Mouse (Mus musculus) MEL (cell line): ENCODE measurements around the gene Nptxr. TPM values are rescaled to one million over a fixed set of nuclear protein-coding genes. Genes with fewer than 3 reads are reported as not detected.

Experiments
- DNase-seq: peaks from one replicate; pipeline ENCODE4 v3.0.0; 2011; ENCODE audit warnings: low read depth, low spot score
- H3K27ac ChIP-seq: 2 replicates; pipeline ENCODE4 v1.5.1; 2012; ENCODE audit warnings: low read depth, mild to moderate bottlenecking, control low read depth, low read length, moderate library complexity; ENCODE audit not compliant: control insufficient read depth
- H3K27me3 ChIP-seq, 2 experiments: fragments of 150-350 bp in 1 of 2; sonication (generic) in 1 of 2; 2 replicates each; pipeline ENCODE4 v1.6.1; 2012; ENCODE audit warnings: low read length in 2 of 2, mild to moderate bottlenecking in 2 of 2, improper control_type of control experiment in 1 of 2, moderate library complexity in 1 of 2; ENCODE audit not compliant: insufficient read depth in 2 of 2, control insufficient read depth in 1 of 2
- H3K36me3 ChIP-seq, 2 experiments: 2 replicates each; pipeline ENCODE4 v1.6.1; 2012 to 2014; ENCODE audit warnings: low read length in 2 of 2, improper control_type of control experiment in 1 of 2, inconsistent platforms in 1 of 2, mild to moderate bottlenecking in 1 of 2; ENCODE audit not compliant: insufficient read depth in 2 of 2, control insufficient read depth in 1 of 2
- H3K4me1 ChIP-seq, 2 experiments: fragments of 150-350 bp in 1 of 2; sonication (generic) in 1 of 2; 2 replicates each; pipeline ENCODE4 v1.6.1; 2012; ENCODE audit warnings: low read length in 2 of 2, improper control_type of control experiment in 1 of 2, mild to moderate bottlenecking in 1 of 2; ENCODE audit not compliant: insufficient read depth in 2 of 2, control insufficient read depth in 1 of 2
- H3K4me3 ChIP-seq, 2 experiments: fragments of 150-350 bp in 1 of 2; sonication (generic) in 1 of 2; 2 replicates each; pipeline ENCODE4 v1.5.1; 2012; ENCODE audit warnings: low read depth in 2 of 2, low read length in 2 of 2, mild to moderate bottlenecking in 2 of 2, moderate library complexity in 2 of 2, control low read depth in 1 of 2, improper control_type of control experiment in 1 of 2; ENCODE audit not compliant: control insufficient read depth in 1 of 2, insufficient read depth in 1 of 2
- H3K79me2 ChIP-seq: 2 replicates; pipeline ENCODE4 v1.6.1; 2012; ENCODE audit warnings: mild to moderate bottlenecking, low read length, moderate library complexity; ENCODE audit not compliant: control insufficient read depth, poor library complexity, insufficient read depth
- H3K9ac ChIP-seq: 2 replicates; pipeline ENCODE4 v1.6.1; 2012; ENCODE audit warnings: low read depth, mild to moderate bottlenecking, control low read depth, low read length, moderate library complexity; ENCODE audit not compliant: control insufficient read depth, poor library complexity, severe bottlenecking
- H3K9me3 ChIP-seq: fragments of 150-350 bp; sonication (generic); replicated peaks from 2 replicates; pipeline ENCODE4 v1.6.1; 2012; ENCODE audit warnings: mild to moderate bottlenecking, low read length, improper control_type of control experiment, moderate library complexity; ENCODE audit not compliant: insufficient read depth
- BHLHE40 ChIP-seq: IDR thresholded peaks from 2 replicates; pipeline ENCODE4 v1.6.1; 2012; ENCODE audit warnings: low read depth, mild to moderate bottlenecking, inconsistent platforms, low read length, improper control_type of control experiment, borderline replicate concordance
- EP300 ChIP-seq, 2 experiments: IDR thresholded peaks; 2 replicates each; pipeline ENCODE4 v1.6.1; 2011; ENCODE audit warnings: improper control_type of control experiment in 2 of 2, low read length in 2 of 2, low read depth in 1 of 2, mild to moderate bottlenecking in 1 of 2
- RCOR1 ChIP-seq: IDR thresholded peaks from 2 replicates; pipeline ENCODE4 v1.6.1; 2012; ENCODE audit warnings: low read depth, mild to moderate bottlenecking, inconsistent platforms, low read length, improper control_type of control experiment
- SIN3A ChIP-seq: IDR thresholded peaks from 2 replicates; pipeline ENCODE4 v1.6.1; 2012; ENCODE audit warnings: low read length, improper control_type of control experiment, inconsistent platforms
- polyA plus RNA-seq, 2 experiments: library from polyadenylated mRNA; stranded (reverse) in 1 of 2; unstranded in 1 of 2; fragments of >175 nt in 1 of 2; fragments of >200 nt in 1 of 2; gene quantifications; 2 replicates each; pipeline versions ENCODE4 v1.2.1 to v1.2.4; 2012; ENCODE audit warnings: low replicate concordance in 2 of 2, low read depth in 1 of 2; ENCODE audit not compliant: insufficient read length in 2 of 2, insufficient read depth in 1 of 2, missing spikeins in 1 of 2
- total RNA-seq: library from RNA; depleted of rRNA; stranded (reverse); fragments of 300-350 nt; gene quantifications from 2 replicates; pipeline ENCODE4 v1.2.3, GENCODE M21; 2012; rRNA removed

The Nptxr gene
- total and polyA plus RNA-seq, 3 experiments, result 0.04 to 0.33 TPM; not detected in 1

GRCm38 (mm10) chr15:79740739-79741138 is 63.8 kb downstream of the Nptxr start:
- Histone ChIP-seq H3K9me3 (no peaks in the 10 kb centered on the region), H3K9ac (no peak overlapping the region), H3K4me1 (peaks cover 0 to 16% of the 10 kb centered on the region in 2 experiments; a peak in 2 of 4 replicates), H3K79me2 (no peaks in the 10 kb centered on the region; the same call in 1 of the 2 replicates)
- 0 out of 4 replicates have a peak, but pooled peaks of 1 of the 2 experiments have one; percentile 16 for TF ChIP-seq EP300 (IDR thresholded peaks at IDR 0.05; ENCODE audit: low read depth in 1 of 2, low read length in 2 of 2)
- peak; percentile 85 for TF ChIP-seq RCOR1
- TF ChIP-seq SIN3A, result no peak
- peak; percentile 94 for TF ChIP-seq BHLHE40
- TF ChIP-seq, all 39 proteins: peak for 3
- DNase-seq, result peak; percentile 44
- no peak overlapping the region for H3K27ac ChIP-seq
- H3K4me3 ChIP-seq, result no peak overlapping the region
- H3K36me3 ChIP-seq, result peaks cover 0 to 11% of the 10 kb centered on the region in 2 experiments; a peak in 3 of 4 replicates
- no peaks in the 10 kb centered on the region for H3K27me3 ChIP-seq

Other genes with a start within 250 kb of the Nptxr start
- not detected in 2 replicates for gene Dmc1, start 199.7 kb downstream of the Nptxr start, total RNA-seq
- gene Dmc1, start 199.7 kb downstream of the Nptxr start, polyA plus RNA-seq, result not detected
- 0.35 and 0.39 TPM in 2 replicates for gene Fam227a, start 145.8 kb downstream of the Nptxr start, total RNA-seq
- under 1 TPM in 1 of 2 experiments, not detected in 1; 0.60 TPM for gene Fam227a, start 145.8 kb downstream of the Nptxr start, polyA plus RNA-seq
- 29.6 and 34.3 TPM in 2 replicates for gene Cby1, start 145.6 kb downstream of the Nptxr start, total RNA-seq
- gene Cby1, start 145.6 kb downstream of the Nptxr start, polyA plus RNA-seq, result 10 to 100 TPM in 1 of 2 experiments, not detected in 1; 56.2 TPM
- gene Tomm22, start 133.9 kb downstream of the Nptxr start, total RNA-seq, result 161 and 174 TPM in 2 replicates
- 100 to 1,000 TPM; 281 to 829 TPM for gene Tomm22, start 133.9 kb downstream of the Nptxr start, polyA plus RNA-seq
- gene Josd1, start 116.8 kb downstream of the Nptxr start, total RNA-seq, result 37.8 and 47.2 TPM in 2 replicates
- 10 to 100 TPM in 1 of 2 experiments, not detected in 1; 46.5 TPM for gene Josd1, start 116.8 kb downstream of the Nptxr start, polyA plus RNA-seq
- 41.9 and 50.3 TPM in 2 replicates for gene Gtpbp1, start 113.9 kb downstream of the Nptxr start, total RNA-seq
- gene Gtpbp1, start 113.9 kb downstream of the Nptxr start, polyA plus RNA-seq, result 10 to 100 TPM in 1 of 2 experiments, not detected in 1; 92.2 TPM
- gene Sun2, start 62.2 kb downstream of the Nptxr start, total RNA-seq, result 4.3 and 5.2 TPM in 2 replicates
- gene Sun2, start 62.2 kb downstream of the Nptxr start, polyA plus RNA-seq, result 10 to 100 TPM in 1 of 2 experiments, not detected in 1; 10.6 TPM
- 14.7 and 19.5 TPM in 2 replicates for gene Dnal4, start 26.9 kb downstream of the Nptxr start, total RNA-seq
- gene Dnal4, start 26.9 kb downstream of the Nptxr start, polyA plus RNA-seq, result 10 to 100 TPM in 1 of 2 experiments, not detected in 1; 30.0 TPM
- gene Npcd, start 29.5 kb upstream of the Nptxr start, total RNA-seq, result 0.23 TPM in 1 of 2 replicates, not detected in the other
- not detected for gene Npcd, start 29.5 kb upstream of the Nptxr start, polyA plus RNA-seq
- 21.7 and 25.1 TPM in 2 replicates for gene Cbx6, start 29.9 kb upstream of the Nptxr start, total RNA-seq
- 10 to 100 TPM in 1 of 2 experiments, not detected in 1; 43.6 TPM for gene Cbx6, start 29.9 kb upstream of the Nptxr start, polyA plus RNA-seq
- gene Apobec3, start 86.9 kb upstream of the Nptxr start, total RNA-seq, result 17.2 and 22.2 TPM in 2 replicates
- gene Apobec3, start 86.9 kb upstream of the Nptxr start, polyA plus RNA-seq, result 10 to 100 TPM in 1 of 2 experiments, not detected in 1; 38.6 TPM
- gene Cbx7, start 166.4 kb upstream of the Nptxr start, total RNA-seq, result 2.9 and 3.7 TPM in 2 replicates
- gene Cbx7, start 166.4 kb upstream of the Nptxr start, polyA plus RNA-seq, result 10 to 100 TPM in 1 of 2 experiments, not detected in 1; 11.1 TPM
- gene Pdgfb, start 210.2 kb upstream of the Nptxr start, total RNA-seq, result 0.23 and 0.26 TPM in 2 replicates
- gene Pdgfb, start 210.2 kb upstream of the Nptxr start, polyA plus RNA-seq, result under 1 TPM in 1 of 2 experiments, not detected in 1; 0.72 TPM